Mouse (Mus musculus): ENCODE data around the gene Icosl. TPM values are rescaled to one million over a fixed set of nuclear protein-coding genes. Genes with fewer than 3 reads are reported as not detected.

The Icosl gene
- total and polyA plus RNA-seq, 3 experiments = 0.64 to 1.5 (median 1.3) TPM

DNA sequence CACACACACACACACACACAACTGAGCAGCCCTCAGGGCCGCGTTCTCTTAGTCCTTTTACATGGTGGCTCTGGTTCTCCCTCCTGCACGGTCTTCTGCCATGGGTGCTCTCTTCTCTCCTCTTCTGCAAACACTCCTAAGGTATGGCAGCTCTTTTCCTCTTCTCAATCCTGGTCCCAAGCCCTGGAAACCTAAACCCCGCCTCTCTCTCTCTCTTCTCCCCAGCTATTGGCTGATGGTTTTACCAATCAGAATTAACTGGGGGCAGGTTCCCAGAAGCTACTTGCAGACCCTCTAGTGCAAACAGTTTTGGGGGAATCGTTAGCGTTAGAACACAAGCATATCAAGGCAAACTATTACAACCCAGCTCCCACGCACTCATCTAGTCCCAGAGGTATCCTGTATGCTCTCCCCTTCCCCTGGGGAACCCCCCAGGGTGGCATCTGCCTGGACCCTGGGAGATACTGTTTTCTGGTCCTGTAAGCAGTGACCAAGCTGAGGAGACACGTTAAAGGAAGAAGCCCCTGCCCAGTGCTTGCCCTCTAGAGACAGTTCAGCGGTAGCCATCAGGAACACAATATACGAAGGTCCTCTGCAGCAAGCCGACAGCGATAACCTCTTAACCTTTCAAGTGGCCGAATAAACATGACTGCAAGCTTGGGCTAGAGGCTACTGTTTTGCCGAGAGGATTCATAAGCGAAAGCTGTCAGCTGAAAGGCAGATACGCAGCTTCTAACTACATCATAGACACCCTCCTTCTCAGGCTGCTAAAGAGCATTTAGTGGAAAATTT is 32.1 kb downstream of the Icosl start:
- H3K9me3 ChIP-seq (replicated peaks; ENCODE audit: low read length) = peaks cover 34% of the 10 kb centered on the region

DNA sequence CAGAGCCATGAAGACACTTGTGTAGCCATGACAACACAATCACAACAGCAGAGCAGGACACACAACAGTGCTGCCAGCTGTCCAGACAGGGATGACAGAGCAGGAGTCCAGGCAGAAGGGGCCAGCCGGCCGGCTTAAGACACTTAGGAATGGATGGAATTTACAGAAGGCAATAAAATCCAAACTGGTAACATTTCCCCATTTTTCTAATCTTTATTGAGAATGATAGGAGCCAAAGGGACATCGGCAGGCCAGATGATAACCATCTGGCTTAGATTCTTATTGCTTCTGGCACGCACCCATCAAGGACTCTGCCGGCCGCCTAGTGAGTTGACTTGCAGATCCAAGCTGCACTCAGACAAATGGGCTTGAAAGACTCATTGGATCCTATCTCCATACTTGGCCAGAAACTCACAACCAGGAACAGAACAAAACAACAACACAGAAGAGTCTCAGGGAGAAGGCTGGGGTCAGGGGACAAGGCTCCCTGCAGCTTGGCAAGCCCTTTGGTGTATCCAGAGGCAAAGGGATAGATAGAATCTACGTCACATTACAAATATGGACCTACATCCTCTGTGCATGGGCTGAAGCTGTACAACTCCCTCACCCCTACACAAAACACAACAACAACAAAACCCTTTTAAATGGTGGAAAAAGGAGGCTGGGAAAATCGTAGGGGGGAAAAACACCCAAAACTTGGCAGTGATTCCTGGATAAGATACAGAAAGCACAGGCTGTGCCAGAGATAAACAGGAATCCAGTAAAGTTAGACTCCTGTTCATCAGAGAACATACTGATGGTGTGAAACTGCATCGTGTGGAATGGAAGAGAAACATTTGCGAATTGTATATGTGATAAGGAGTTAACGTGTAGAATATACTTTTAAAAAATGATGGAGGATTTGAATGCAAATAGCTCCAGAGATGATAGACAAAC is 35.7 kb downstream of the Icosl start:
- no peak overlapping the region for H3K4me3 ChIP-seq (replicated peaks in 1 of 3; ENCODE audit: low read depth in 2 of 3, low read length in 2 of 3, poor library complexity in 1 of 3)
- dilution Hi-C loops (cut with MboI; ENCODE audit: extremely low pct_ligation_motif_present, extremely low pct_unique_long_range_greater_than_20kb, low sequenced_read_pairs) (no loop called here), in situ Hi-C loops (cut with MboI; ENCODE audit: low pct_ligation_motif_present, low pct_unique_long_range_greater_than_20kb, low sequenced_read_pairs) (no loop called here)
- H3K9me3 ChIP-seq (replicated peaks; ENCODE audit: low read length) = peaks cover 13% of the 10 kb centered on the region
- TF ChIP-seq NRF1 (IDR thresholded peaks at IDR 0.05; ENCODE audit: low read depth, low read length) (no peak), TBP (conservative IDR thresholded peaks at IDR 0.05; ENCODE audit: low read depth, low read length) (no peak), ETS1 (conservative IDR thresholded peaks at IDR 0.05; ENCODE audit: low read depth, low read length) (no peak)
- H3K27ac ChIP-seq (ENCODE audit: insufficient read depth, low read depth) = no peak overlapping the region
- peaks cover 13% of the 10 kb centered on the region for H3K27me3 ChIP-seq (replicated peaks)
- H3K4me2 ChIP-seq (ENCODE audit: insufficient read depth, low read depth, poor library complexity, severe bottlenecking) = 0 out of 2 replicates have a peak overlapping the region, but pooled peaks have one; percentile 51
- no peaks in the 10 kb centered on the region for H3K79me2 ChIP-seq (replicated peaks; ENCODE audit: control insufficient read depth, extremely low read depth, insufficient read depth, poor library complexity, severe bottlenecking)
- no peaks in the 10 kb centered on the region for H3K36me3 ChIP-seq (replicated peaks in 1 of 2; ENCODE audit: control insufficient read depth in 1 of 2, insufficient read depth in 1 of 2, low read length in 1 of 2)
- no peak overlapping the region for H3K9ac ChIP-seq (ENCODE audit: insufficient read depth, low read depth)
- H3K4me1 ChIP-seq (ENCODE audit: control insufficient read depth in 1 of 2, insufficient read depth in 2 of 2) = peaks cover 5 to 13% of the 10 kb centered on the region in 2 experiments
- DNase-seq (ENCODE audit: extremely low read depth) = no peak

More for the DNA sequence above, 32.1 kb downstream of the Icosl start:
- Histone ChIP-seq H3K9ac (ENCODE audit: insufficient read depth, low read depth) (no peak overlapping the region), H3K36me3 (replicated peaks in 1 of 2; ENCODE audit: control insufficient read depth in 1 of 2, insufficient read depth in 1 of 2, low read length in 1 of 2) (no peaks in the 10 kb centered on the region), H3K4me2 (ENCODE audit: insufficient read depth, low read depth, poor library complexity, severe bottlenecking) (no peak overlapping the region), H3K79me2 (replicated peaks; ENCODE audit: control insufficient read depth, extremely low read depth, insufficient read depth, poor library complexity, severe bottlenecking) (no peaks in the 10 kb centered on the region), H3K27me3 (replicated peaks) (peaks cover 33% of the 10 kb centered on the region), H3K27ac (ENCODE audit: insufficient read depth, low read depth) (no peak overlapping the region), H3K4me3 (replicated peaks in 1 of 3; ENCODE audit: low read depth in 2 of 3, low read length in 2 of 3, poor library complexity in 1 of 3) (no peak overlapping the region), H3K4me1 (ENCODE audit: control insufficient read depth in 1 of 2, insufficient read depth in 2 of 2) (peaks cover 9 to 21% of the 10 kb centered on the region in 2 experiments)
- TF ChIP-seq USF2 (conservative IDR thresholded peaks at IDR 0.05; ENCODE audit: low read depth, low read length) (no peak), UBTF (IDR thresholded peaks at IDR 0.05; ENCODE audit: low read depth, low read length) (no peak), MYC (IDR thresholded peaks at IDR 0.05; ENCODE audit: low read depth, low read length) (no peak), SIN3A (IDR thresholded peaks at IDR 0.05; ENCODE audit: low read length) (no peak), ELF1 (IDR thresholded peaks at IDR 0.05; ENCODE audit: low read depth, low read length) (no peak), E2F4 (IDR thresholded peaks at IDR 0.05; ENCODE audit: insufficient replicate concordance, low read depth, low read length) (no peak), POLR2AphosphoS2 (IDR thresholded peaks at IDR 0.05; ENCODE audit: low read depth, low read length) (no peak), RAD21 (IDR thresholded peaks at IDR 0.05; ENCODE audit: low read depth, low read length) (no peak), ZKSCAN1 (IDR thresholded peaks at IDR 0.05; ENCODE audit: borderline replicate concordance, low read depth, low read length) (no peak), KAT2A (IDR thresholded peaks at IDR 0.05; ENCODE audit: insufficient replicate concordance, low read length) (no peak), TBP (conservative IDR thresholded peaks at IDR 0.05; ENCODE audit: low read depth, low read length) (no peak), HCFC1 (IDR thresholded peaks at IDR 0.05; ENCODE audit: low read depth, low read length) (no peak), ZMIZ1 (IDR thresholded peaks at IDR 0.05; ENCODE audit: low read depth, low read length) (no peak)
- dilution Hi-C loops (cut with MboI; ENCODE audit: extremely low pct_ligation_motif_present, extremely low pct_unique_long_range_greater_than_20kb, low sequenced_read_pairs) (no loop called here), in situ Hi-C loops (cut with MboI; ENCODE audit: low pct_ligation_motif_present, low pct_unique_long_range_greater_than_20kb, low sequenced_read_pairs) (no loop called here)
- DNase-seq (ENCODE audit: extremely low read depth) = no peak

Data from CH12.LX (cell line).